Mouse (Mus musculus) testis, adult 2 months (tissue): ENCODE data around the gene Ahcyl2. TPM values are rescaled to one million over a fixed set of nuclear protein-coding genes. Genes with fewer than 3 reads are reported as not detected.

Experiments used
- H3K27ac ChIP-seq: fragments of 200-500 bp; 2 replicates; pipeline ENCODE4 v1.5.1; 2012; ENCODE audit warnings: low read depth, low read length; ENCODE audit not compliant: control insufficient read depth, insufficient read depth
- H3K27me3 ChIP-seq: fragments of 200-500 bp; 2 replicates; pipeline ENCODE4 v1.6.1; 2012; ENCODE audit warnings: mild to moderate bottlenecking, low read length, moderate library complexity; ENCODE audit not compliant: control insufficient read depth, insufficient read depth
- H3K36me3 ChIP-seq: fragments of 200-500 bp; 2 replicates; pipeline ENCODE4 v1.6.1; 2012; ENCODE audit warnings: mild to moderate bottlenecking, low read length; ENCODE audit not compliant: control insufficient read depth, insufficient read depth
- H3K4me1 ChIP-seq: fragments of 200-500 bp; 2 replicates; pipeline ENCODE4 v1.6.1; 2012; ENCODE audit warnings: low read length; ENCODE audit not compliant: control insufficient read depth, insufficient read depth
- H3K4me3 ChIP-seq: fragments of 200-500 bp; 2 replicates; pipeline ENCODE4 v1.5.1; 2012; ENCODE audit warnings: low read depth, mild to moderate bottlenecking, low read length, moderate library complexity, mixed read lengths; ENCODE audit not compliant: control insufficient read depth
- CTCF ChIP-seq: fragments of 200-500 bp; IDR thresholded peaks from 2 replicates; pipeline ENCODE4 v1.5.1; 2012; ENCODE audit warnings: low read depth, mild to moderate bottlenecking, inconsistent platforms, low read length, moderate library complexity; ENCODE audit not compliant: control insufficient read depth, insufficient read depth, insufficient replicate concordance
- POLR2A ChIP-seq: fragments of 200-500 bp; IDR thresholded peaks from 2 replicates; pipeline ENCODE4 v1.6.1; 2012; ENCODE audit warnings: low read depth, mild to moderate bottlenecking, inconsistent platforms, low read length, moderate library complexity; ENCODE audit not compliant: control insufficient read depth
- polyA plus RNA-seq: library from polyadenylated mRNA; depleted of rRNA; stranded (reverse); fragments of >200 nt; gene quantifications from 2 replicates; pipeline ENCODE4 v1.2.3, GENCODE M21; 2012

The Ahcyl2 gene
- polyA plus RNA-seq, 1 experiment = 118 TPM

DNA sequence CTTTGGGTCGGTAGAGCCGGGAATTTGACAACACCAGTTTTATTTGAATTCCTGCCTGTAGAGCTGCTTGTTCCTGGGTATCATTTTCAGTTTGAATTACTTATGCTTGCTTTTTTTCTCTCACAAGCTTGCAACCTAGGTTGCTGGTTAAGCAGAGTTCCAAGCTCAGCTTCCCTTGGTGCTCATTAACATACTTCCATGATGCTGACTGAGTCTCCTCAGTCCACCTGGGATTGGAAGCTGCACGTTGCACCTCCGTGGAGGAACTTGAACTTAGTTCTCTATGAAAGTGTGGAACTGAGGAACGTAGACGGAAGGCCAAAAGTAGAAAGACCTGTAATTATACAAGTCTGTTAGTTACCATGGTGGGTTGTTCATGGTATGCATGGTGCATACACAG, 16.1 kb downstream of the Ahcyl2 start:
- no peak for TF ChIP-seq CTCF
- no peak overlapping the region for H3K4me3 ChIP-seq
- no peak overlapping the region for H3K27ac ChIP-seq

GRCm38 (mm10) chr6:29784413-29785021, 16.7 kb downstream of the Ahcyl2 start:
- Histone ChIP-seq H3K36me3 (no peaks in the 10 kb centered on the region), H3K27me3 (no peaks in the 10 kb centered on the region), H3K4me3 (no peak overlapping the region), H3K27ac (no peak overlapping the region), H3K4me1 (no peaks in the 10 kb centered on the region)
- no peak for TF ChIP-seq POLR2A
- TF ChIP-seq CTCF = no peak

More for the DNA sequence above, 16.1 kb downstream of the Ahcyl2 start:
- Histone ChIP-seq H3K36me3 (no peaks in the 10 kb centered on the region), H3K27me3 (no peaks in the 10 kb centered on the region), H3K4me1 (no peaks in the 10 kb centered on the region)

GRCm38 (mm10) chr6:29785759-29786158, 17.9 kb downstream of the Ahcyl2 start:
- TF ChIP-seq POLR2A (no peak), CTCF (no peak)
- H3K27ac ChIP-seq = no peak overlapping the region
- no peaks in the 10 kb centered on the region for H3K4me1 ChIP-seq
- H3K36me3 ChIP-seq = no peaks in the 10 kb centered on the region
- no peaks in the 10 kb centered on the region for H3K27me3 ChIP-seq
- no peak overlapping the region for H3K4me3 ChIP-seq

GRCm38 (mm10) chr6:29788779-29789350, 21.1 kb downstream of the Ahcyl2 start:
- no peak overlapping the region for H3K4me3 ChIP-seq
- no peak overlapping the region for H3K27ac ChIP-seq
- no peaks in the 10 kb centered on the region for H3K4me1 ChIP-seq
- TF ChIP-seq CTCF (no peak), POLR2A (no peak)
- no peaks in the 10 kb centered on the region for H3K36me3 ChIP-seq
- no peaks in the 10 kb centered on the region for H3K27me3 ChIP-seq

DNA sequence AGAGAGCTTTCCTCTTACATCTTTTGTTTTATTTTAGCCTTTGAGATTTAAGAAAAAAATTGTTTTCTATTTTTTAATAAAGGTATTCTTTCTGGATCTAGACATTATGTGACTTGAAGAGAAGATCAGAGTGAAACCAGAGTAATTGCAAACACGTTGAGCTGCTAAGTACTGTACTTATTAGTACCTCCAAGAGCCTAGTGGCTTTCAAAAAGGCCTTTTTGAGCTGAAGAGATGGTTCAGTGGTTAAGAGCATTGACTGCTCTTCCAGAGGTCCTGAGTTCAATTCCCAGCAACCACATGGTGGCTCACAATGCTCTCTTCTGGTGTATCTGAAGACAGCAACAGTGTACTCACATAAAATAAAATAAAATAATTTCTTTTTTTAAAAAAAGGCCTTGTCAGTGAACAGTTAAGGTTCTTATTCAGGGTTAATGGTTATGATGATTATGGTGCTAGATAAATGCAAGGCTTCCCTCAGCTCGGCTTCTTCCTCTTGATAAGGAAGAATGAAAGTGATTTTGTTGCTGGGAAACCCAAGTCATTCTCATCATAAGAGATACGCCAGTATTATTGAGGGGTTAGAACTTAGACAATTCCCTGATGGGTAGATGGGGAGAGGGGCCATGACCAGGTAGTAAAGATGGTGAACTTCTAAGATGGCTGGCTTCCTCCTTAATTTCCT, 22.3 kb downstream of the Ahcyl2 start:
- Histone ChIP-seq H3K36me3 (no peaks in the 10 kb centered on the region), H3K27me3 (no peaks in the 10 kb centered on the region), H3K4me1 (no peaks in the 10 kb centered on the region), H3K27ac (no peak overlapping the region), H3K4me3 (no peak overlapping the region)
- TF ChIP-seq POLR2A (no peak), CTCF (no peak)

- H3K4me1 ChIP-seq = no peaks in the 10 kb centered on the region
- no peak overlapping the region for H3K27ac ChIP-seq
- no peak overlapping the region for H3K4me3 ChIP-seq
- H3K27me3 ChIP-seq = no peaks in the 10 kb centered on the region
- H3K36me3 ChIP-seq = no peaks in the 10 kb centered on the region
- TF ChIP-seq CTCF = no peak
- TF ChIP-seq POLR2A = no peak
Measured at GRCm38 (mm10) chr6:29793520-29793919, 25.7 kb downstream of the Ahcyl2 start.

- no peaks in the 10 kb centered on the region for H3K36me3 ChIP-seq
- no peak for TF ChIP-seq CTCF
- TF ChIP-seq POLR2A = no peak
Measured at GRCm38 (mm10) chr6:29794582-29794981, 26.8 kb downstream of the Ahcyl2 start.

More at GRCm38 (mm10) chr6:29794582-29794981, 26.8 kb downstream of the Ahcyl2 start:
- Histone ChIP-seq H3K4me3 (no peak overlapping the region), H3K27me3 (no peaks in the 10 kb centered on the region), H3K4me1 (no peaks in the 10 kb centered on the region), H3K27ac (no peak overlapping the region)
